Mouse (Mus musculus) MEL (cell line): Measurements from ENCODE around the gene Cmtr2. TPM values are rescaled to one million over a fixed set of nuclear protein-coding genes. Genes with fewer than 3 reads are reported as not detected.

ENCODE experiments used
- DNase-seq: peaks from one replicate; pipeline ENCODE4 v3.0.0; 2011; ENCODE audit warnings: low read depth, low spot score
- H3K27ac ChIP-seq: 2 replicates; pipeline ENCODE4 v1.5.1; 2012; ENCODE audit warnings: low read depth, mild to moderate bottlenecking, control low read depth, low read length, moderate library complexity; ENCODE audit not compliant: control insufficient read depth
- H3K27me3 ChIP-seq, 2 experiments: fragments of 150-350 bp in 1 of 2; sonication (generic) in 1 of 2; 2 replicates each; pipeline ENCODE4 v1.6.1; 2012; ENCODE audit warnings: low read length in 2 of 2, mild to moderate bottlenecking in 2 of 2, improper control_type of control experiment in 1 of 2, moderate library complexity in 1 of 2; ENCODE audit not compliant: insufficient read depth in 2 of 2, control insufficient read depth in 1 of 2
- H3K36me3 ChIP-seq, 2 experiments: 2 replicates each; pipeline ENCODE4 v1.6.1; 2012 to 2014; ENCODE audit warnings: low read length in 2 of 2, improper control_type of control experiment in 1 of 2, inconsistent platforms in 1 of 2, mild to moderate bottlenecking in 1 of 2; ENCODE audit not compliant: insufficient read depth in 2 of 2, control insufficient read depth in 1 of 2
- H3K4me1 ChIP-seq, 2 experiments: fragments of 150-350 bp in 1 of 2; sonication (generic) in 1 of 2; 2 replicates each; pipeline ENCODE4 v1.6.1; 2012; ENCODE audit warnings: low read length in 2 of 2, improper control_type of control experiment in 1 of 2, mild to moderate bottlenecking in 1 of 2; ENCODE audit not compliant: insufficient read depth in 2 of 2, control insufficient read depth in 1 of 2
- H3K4me3 ChIP-seq, 2 experiments: fragments of 150-350 bp in 1 of 2; sonication (generic) in 1 of 2; 2 replicates each; pipeline ENCODE4 v1.5.1; 2012; ENCODE audit warnings: low read depth in 2 of 2, low read length in 2 of 2, mild to moderate bottlenecking in 2 of 2, moderate library complexity in 2 of 2, control low read depth in 1 of 2, improper control_type of control experiment in 1 of 2; ENCODE audit not compliant: control insufficient read depth in 1 of 2, insufficient read depth in 1 of 2
- H3K79me2 ChIP-seq: 2 replicates; pipeline ENCODE4 v1.6.1; 2012; ENCODE audit warnings: mild to moderate bottlenecking, low read length, moderate library complexity; ENCODE audit not compliant: control insufficient read depth, poor library complexity, insufficient read depth
- H3K9ac ChIP-seq: 2 replicates; pipeline ENCODE4 v1.6.1; 2012; ENCODE audit warnings: low read depth, mild to moderate bottlenecking, control low read depth, low read length, moderate library complexity; ENCODE audit not compliant: control insufficient read depth, poor library complexity, severe bottlenecking
- H3K9me3 ChIP-seq: fragments of 150-350 bp; sonication (generic); replicated peaks from 2 replicates; pipeline ENCODE4 v1.6.1; 2012; ENCODE audit warnings: mild to moderate bottlenecking, low read length, improper control_type of control experiment, moderate library complexity; ENCODE audit not compliant: insufficient read depth
- BHLHE40 ChIP-seq: IDR thresholded peaks from 2 replicates; pipeline ENCODE4 v1.6.1; 2012; ENCODE audit warnings: low read depth, mild to moderate bottlenecking, inconsistent platforms, low read length, improper control_type of control experiment, borderline replicate concordance
- CHD1 ChIP-seq: IDR thresholded peaks from 2 replicates; pipeline ENCODE4 v1.6.1; 2012; ENCODE audit warnings: low read depth, mild to moderate bottlenecking, inconsistent platforms, low read length, improper control_type of control experiment
- CHD2 ChIP-seq: IDR thresholded peaks from 2 replicates; pipeline ENCODE4 v1.6.1; 2011; ENCODE audit warnings: low read length, improper control_type of control experiment
- ELF1 ChIP-seq: IDR thresholded peaks from 2 replicates; pipeline ENCODE4 v1.6.1; 2014; ENCODE audit warnings: low read depth, mild to moderate bottlenecking, inconsistent platforms, low read length, improper control_type of control experiment, moderate library complexity
- EP300 ChIP-seq, 2 experiments: IDR thresholded peaks; 2 replicates each; pipeline ENCODE4 v1.6.1; 2011; ENCODE audit warnings: improper control_type of control experiment in 2 of 2, low read length in 2 of 2, low read depth in 1 of 2, mild to moderate bottlenecking in 1 of 2
- ETS1 ChIP-seq: IDR thresholded peaks from 2 replicates; pipeline ENCODE4 v1.6.1; 2012; ENCODE audit warnings: low read depth, mild to moderate bottlenecking, inconsistent platforms, low read length, improper control_type of control experiment, moderate library complexity
- GABPA ChIP-seq: IDR thresholded peaks from 2 replicates; pipeline ENCODE4 v1.6.1; 2012; ENCODE audit warnings: low read depth, mild to moderate bottlenecking, inconsistent platforms, low read length, improper control_type of control experiment, moderate library complexity
- KAT2A ChIP-seq: conservative IDR thresholded peaks from 2 replicates; pipeline ENCODE4 v1.6.1; 2012; ENCODE audit warnings: low read depth, low read length, improper control_type of control experiment, inconsistent platforms
- MAFK ChIP-seq: IDR thresholded peaks from 2 replicates; pipeline ENCODE4 v1.6.1; 2011; ENCODE audit warnings: low read depth, mild to moderate bottlenecking, low read length, improper control_type of control experiment, borderline replicate concordance
- MAX ChIP-seq: IDR thresholded peaks from 2 replicates; pipeline ENCODE4 v1.6.1; 2011; ENCODE audit warnings: low read length, improper control_type of control experiment
- MEF2A ChIP-seq: IDR thresholded peaks from 2 replicates; pipeline ENCODE4 v1.6.1; 2014; ENCODE audit warnings: low read depth, mild to moderate bottlenecking, inconsistent platforms, low read length, improper control_type of control experiment; ENCODE audit not compliant: poor library complexity, insufficient replicate concordance, severe bottlenecking; ENCODE audit errors: extremely low read depth
- MXI1 ChIP-seq: IDR thresholded peaks from 2 replicates; pipeline ENCODE4 v1.6.1; 2011; ENCODE audit warnings: mild to moderate bottlenecking, low read depth, low read length, improper control_type of control experiment
- MYB ChIP-seq: IDR thresholded peaks from 2 replicates; pipeline ENCODE4 v1.6.1; 2011; ENCODE audit warnings: mild to moderate bottlenecking, low read depth, low read length, improper control_type of control experiment
- MYC ChIP-seq: IDR thresholded peaks from 2 replicates; pipeline ENCODE4 v1.6.1; 2011; ENCODE audit warnings: low read depth, mild to moderate bottlenecking, low read length, improper control_type of control experiment, moderate library complexity
- NELFE ChIP-seq: IDR thresholded peaks from 2 replicates; pipeline ENCODE4 v1.6.1; 2011; ENCODE audit warnings: low read depth, low read length, improper control_type of control experiment
- POLR2AphosphoS2 ChIP-seq: IDR thresholded peaks from 2 replicates; pipeline ENCODE4 v1.6.1; 2011; ENCODE audit warnings: low read length, improper control_type of control experiment
- RAD21 ChIP-seq: IDR thresholded peaks from 2 replicates; pipeline ENCODE4 v1.6.1; 2011; ENCODE audit warnings: mild to moderate bottlenecking, low read depth, low read length, improper control_type of control experiment
- TAL1 ChIP-seq: IDR thresholded peaks from 2 replicates; pipeline ENCODE4 v1.6.1; 2012; ENCODE audit warnings: mild to moderate bottlenecking, inconsistent platforms, low read length, moderate library complexity, mixed read lengths
- TCF12 ChIP-seq: IDR thresholded peaks from 2 replicates; pipeline ENCODE4 v1.6.1; 2014; ENCODE audit warnings: low read depth, mild to moderate bottlenecking, inconsistent platforms, low read length, improper control_type of control experiment, moderate library complexity
- UBTF ChIP-seq: IDR thresholded peaks from 2 replicates; pipeline ENCODE4 v1.6.1; 2012; ENCODE audit warnings: low read depth, mild to moderate bottlenecking, inconsistent platforms, low read length, improper control_type of control experiment, moderate library complexity, borderline replicate concordance; ENCODE audit not compliant: insufficient read depth
- USF1 ChIP-seq: IDR thresholded peaks from 2 replicates; pipeline ENCODE4 v1.6.1; 2014; ENCODE audit warnings: low read depth, mild to moderate bottlenecking, inconsistent platforms, low read length, improper control_type of control experiment, moderate library complexity
- USF2 ChIP-seq, 2 experiments: IDR thresholded peaks; 2 replicates each; pipeline ENCODE4 v1.6.1; 2011 to 2012; ENCODE audit warnings: improper control_type of control experiment in 2 of 2, low read length in 2 of 2, borderline replicate concordance in 1 of 2, inconsistent platforms in 1 of 2, low read depth in 1 of 2, mild to moderate bottlenecking in 1 of 2; ENCODE audit not compliant: insufficient read depth in 1 of 2
- ZC3H11A ChIP-seq: IDR thresholded peaks from 2 replicates; pipeline ENCODE4 v1.6.1; 2012; ENCODE audit warnings: low read depth, mild to moderate bottlenecking, inconsistent platforms, low read length, improper control_type of control experiment
- ZMIZ1 ChIP-seq: IDR thresholded peaks from 2 replicates; pipeline ENCODE4 v1.6.1; 2012; ENCODE audit warnings: low read depth, mild to moderate bottlenecking, inconsistent platforms, low read length, improper control_type of control experiment, moderate library complexity
- polyA plus RNA-seq, 2 experiments: library from polyadenylated mRNA; stranded (reverse) in 1 of 2; unstranded in 1 of 2; fragments of >175 nt in 1 of 2; fragments of >200 nt in 1 of 2; gene quantifications; 2 replicates each; pipeline versions ENCODE4 v1.2.1 to v1.2.4; 2012; ENCODE audit warnings: low replicate concordance in 2 of 2, low read depth in 1 of 2; ENCODE audit not compliant: insufficient read length in 2 of 2, insufficient read depth in 1 of 2, missing spikeins in 1 of 2
- total RNA-seq: library from RNA; depleted of rRNA; stranded (reverse); fragments of 300-350 nt; gene quantifications from 2 replicates; pipeline ENCODE4 v1.2.3, GENCODE M21; 2012

The Cmtr2 gene
- total and polyA plus RNA-seq, 3 experiments: 11.6 to 23.5 TPM; not detected in 1

DNA sequence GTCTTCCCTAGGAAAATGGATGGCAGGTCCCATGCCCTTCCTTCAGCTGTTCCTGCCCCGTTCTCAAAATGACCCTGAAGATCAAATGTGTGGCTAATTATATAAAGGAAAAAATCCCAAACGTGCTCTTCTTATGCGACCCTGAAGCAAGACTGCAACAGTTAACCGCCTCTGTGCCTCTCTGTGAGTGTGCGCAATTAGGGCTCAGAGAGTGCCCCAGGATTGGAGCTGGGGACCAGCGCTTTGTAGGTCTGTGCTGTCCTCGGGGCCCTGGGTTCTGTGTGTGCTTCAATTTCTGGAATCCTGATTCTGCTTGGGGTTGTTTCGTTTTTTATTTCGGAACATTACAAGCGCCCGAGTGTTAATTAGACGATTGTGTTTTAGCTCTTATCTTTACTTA is 51.8 kb downstream of the Cmtr2 start:
- Histone ChIP-seq H3K27me3 (no peaks in the 10 kb centered on the region), H3K9ac (no peak overlapping the region), H3K9me3 (no peaks in the 10 kb centered on the region), H3K79me2 (no peaks in the 10 kb centered on the region), H3K27ac (no peak overlapping the region), H3K36me3 (no peaks in the 10 kb centered on the region), H3K4me1 (no peaks in the 10 kb centered on the region), H3K4me3 (no peak overlapping the region)
- no peak for TF ChIP-seq MEF2A
- no peak for TF ChIP-seq MAX
- TF ChIP-seq BHLHE40: no peak
- no peak for TF ChIP-seq USF2 (IDR thresholded peaks at IDR 0.05; ENCODE audit: borderline replicate concordance in 1 of 2, insufficient read depth in 1 of 2, low read depth in 1 of 2, low read length in 2 of 2)
- no peak for TF ChIP-seq MYB
- TF ChIP-seq ZMIZ1: no peak
- no peak for TF ChIP-seq EP300 (IDR thresholded peaks at IDR 0.05; ENCODE audit: low read depth in 1 of 2, low read length in 2 of 2)
- TF ChIP-seq UBTF: no peak
- no peak for TF ChIP-seq ZC3H11A
- TF ChIP-seq RAD21: no peak
- no peak for TF ChIP-seq TAL1
- TF ChIP-seq POLR2AphosphoS2: no peak
- no peak for TF ChIP-seq KAT2A
- TF ChIP-seq CHD2: no peak
- TF ChIP-seq ETS1: no peak
- no peak for TF ChIP-seq TCF12
- no peak for TF ChIP-seq CHD1
- no peak for DNase-seq

DNA sequence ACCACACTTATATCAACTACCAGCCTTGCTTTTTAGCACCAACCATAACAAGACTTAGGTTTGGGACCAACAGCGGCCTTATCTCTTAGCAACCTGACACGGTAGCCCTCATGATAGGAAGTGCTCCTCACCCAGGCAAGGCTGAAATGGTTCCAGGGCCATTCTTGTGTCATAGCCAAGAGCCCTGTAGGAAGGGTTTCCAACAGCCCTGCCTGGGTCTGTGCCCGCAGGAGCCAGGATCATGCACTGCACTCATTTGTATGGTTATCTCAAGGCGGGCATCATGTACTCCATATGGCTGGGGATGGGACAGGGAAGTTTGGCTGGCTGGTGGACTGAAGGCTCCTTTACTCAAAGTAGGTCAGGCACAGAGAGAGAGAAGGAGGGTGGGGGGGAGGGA is 55.2 kb downstream of the Cmtr2 start:
- no peaks in the 10 kb centered on the region for H3K79me2 ChIP-seq
- H3K9me3 ChIP-seq: no peaks in the 10 kb centered on the region
- H3K27ac ChIP-seq: no peak overlapping the region
- H3K4me3 ChIP-seq: no peak overlapping the region
- no peak for DNase-seq
- TF ChIP-seq MXI1: no peak
- no peak for TF ChIP-seq ETS1
- no peak for TF ChIP-seq KAT2A
- no peak for TF ChIP-seq NELFE
- no peak for TF ChIP-seq MYC
- no peak for TF ChIP-seq MAFK
- no peak for TF ChIP-seq TCF12
- TF ChIP-seq EP300 (IDR thresholded peaks at IDR 0.05; ENCODE audit: low read depth in 1 of 2, low read length in 2 of 2): no peak
- TF ChIP-seq RAD21: no peak
- no peak for TF ChIP-seq USF1
- no peak for TF ChIP-seq ELF1
- no peak for TF ChIP-seq GABPA
- no peak for TF ChIP-seq CHD1
- no peaks in the 10 kb centered on the region for H3K4me1 ChIP-seq
- no peak overlapping the region for H3K9ac ChIP-seq
- no peaks in the 10 kb centered on the region for H3K27me3 ChIP-seq
- no peaks in the 10 kb centered on the region for H3K36me3 ChIP-seq
